8 mouse cellular contexts compared by ENCODE assay signal in genomic region chr17:86812029-86812428, GRCm38 (mm10). TPM values are rescaled to one million over a fixed set of nuclear protein-coding genes. Genes with fewer than 3 reads are reported as not detected.
DNase-seq lines count a peak whose midpoint lies in the region; ATAC-seq and TF ChIP-seq lines count a peak whose summit lies in the region.
"Had no signal": no experiment of that assay in that cellular context is flagged by ENCODE, and none has a peak within 500 bp of the region (broad histone marks: within the 10 kb centered on the region; RNA-seq: fewer than 3 reads in every experiment).

No protein-coding gene starts in this region.

- no peak overlapping the region for H3K9ac ChIP-seq in kidney, embryonic 15.5 days
- no peak overlapping the region for H3K9ac ChIP-seq in kidney, embryonic 16.5 days (replicated peaks; ENCODE audit: low read length)

- H3K9me3 ChIP-seq in kidney, embryonic 15.5 days (replicated peaks): no peaks in the 10 kb centered on the region
- H3K9me3 ChIP-seq in G1E (replicated peaks): peaks cover 36% of the 10 kb centered on the region
- H3K9me3 ChIP-seq in kidney, embryonic 16.5 days (ENCODE audit: low read length): no peaks in the 10 kb centered on the region

- WGBS in kidney, embryonic 15.5 days: 1% methylated on average over 4 of the region's 4 CpGs
- 1% methylated on average over 4 of the region's 4 CpGs for WGBS in kidney, embryonic 16.5 days

- no peak for TF ChIP-seq CTCF in G1E (IDR thresholded peaks at IDR 0.05; ENCODE audit: low read depth, low read length)

- intact Hi-C loops in heart, postnatal 36 days (cut with DNase I): loop anchor here (1.0 to 5.0 kb wide), 3 partner anchors 95 to 316 kb away; no protein-coding TSS in a partner anchor

- peaks cover 13% of the 10 kb centered on the region for H3K4me1 ChIP-seq in kidney, embryonic 15.5 days
- no peaks in the 10 kb centered on the region for H3K4me1 ChIP-seq in G1E (ENCODE audit: insufficient read depth, low read depth, low read length)
- H3K4me1 ChIP-seq in kidney, embryonic 16.5 days (ENCODE audit: insufficient read depth, low read length): peaks cover 5% of the 10 kb centered on the region; the same call in 1 of the 2 replicates

- no peaks in the 10 kb centered on the region for H3K27me3 ChIP-seq in kidney, embryonic 15.5 days
- H3K27me3 ChIP-seq in G1E (ENCODE audit: insufficient read depth, low read length): no peaks in the 10 kb centered on the region; the same call in 1 of the 2 replicates
- H3K27me3 ChIP-seq in kidney, embryonic 16.5 days (ENCODE audit: insufficient read depth, low read length): no peaks in the 10 kb centered on the region

- no peak overlapping the region for H3K27ac ChIP-seq in kidney, embryonic 15.5 days
- H3K27ac ChIP-seq in kidney, embryonic 16.5 days (ENCODE audit: low read length): no peak overlapping the region

- H3K4me2 ChIP-seq in kidney, embryonic 15.5 days: no peak overlapping the region
- H3K4me2 ChIP-seq in kidney, embryonic 16.5 days (replicated peaks; ENCODE audit: low read depth, low read length): no peak overlapping the region

- peak; percentile 46 for DNase-seq in kidney, postnatal 14 days
- peak; percentile 5 for DNase-seq in G1E (ENCODE audit: low spot score)
- DNase-seq in brain, embryonic 18.5 days (ENCODE audit: low read depth, low spot score): peak; percentile 32
- peak; percentile 26 to 44 for DNase-seq in heart, postnatal 36 days
- DNase-seq in retina, postnatal 7 days (ENCODE audit: low read depth, low spot score): peak; percentile 46

- H3K4me3 ChIP-seq in kidney, embryonic 15.5 days (replicated peaks): no peak overlapping the region
- H3K4me3 ChIP-seq in G1E (ENCODE audit: low read depth, low read length): no peak overlapping the region
- no peak overlapping the region for H3K4me3 ChIP-seq in kidney, embryonic 16.5 days (ENCODE audit: low read length)
- H3K4me3 ChIP-seq: myocyte had no signal

- H3K36me3 ChIP-seq in kidney, embryonic 15.5 days: peaks cover 8% of the 10 kb centered on the region; the same call in 1 of the 2 replicates
- H3K36me3 ChIP-seq in G1E (replicated peaks): no peaks in the 10 kb centered on the region
- H3K36me3 ChIP-seq in kidney, embryonic 16.5 days (ENCODE audit: insufficient read depth, low read length): no peaks in the 10 kb centered on the region

- ATAC-seq in kidney, embryonic 15.5 days (replicated peaks; ENCODE audit: low FRiP score): no peak
- ATAC-seq in G1E (ENCODE audit: extremely low read depth, insufficient number of reproducible peaks, low FRiP score, poor library complexity, severe bottlenecking): no peak
- ATAC-seq in kidney, embryonic 16.5 days (ENCODE audit: low FRiP score, low TSS enrichment): no peak

RNA-seq across cellular contexts. Expression of gene Epas1, which starts 58.5 kb away (rescaled TPM):
- 8.4 and 9.5 TPM in 2 replicates for polyA plus RNA-seq in kidney, embryonic 15.5 days (2015; fragmentation: Nextera tagmentation; extraction: Ambion mirVana)
- not detected in 2 replicates for total RNA-seq in G1E (2014; fragmentation: Nextera tagmentation)
- 0.05 TPM in 1 of 2 replicates, not detected in the other for total RNA-seq in G1E (2017)
- not detected in 2 replicates for polyA plus RNA-seq in G1E (2012)
- total RNA-seq in heart, postnatal 36 days (2021): 100 to 1,000 TPM; 239 to 306 TPM
- polyA plus RNA-seq in kidney, embryonic 16.5 days (2015; fragmentation: Nextera tagmentation; extraction: Ambion mirVana): 10.0 and 12.3 TPM in 2 replicates
